Mouse (Mus musculus) right cerebral cortex, postnatal 14 days (tissue): ENCODE measurements around the gene Meig1.
A peak's percentile ranks its signal among the peaks of the same experiment; 100 is the strongest.
"Not testable (repeated sequence)": the region's sequence is repeated elsewhere in the genome, so short reads cannot be mapped to it uniquely, and the experiment has no call there.

ENCODE experiments used
- DNase-seq: peaks from one replicate; pipeline ENCODE4 v3.0.0; 2022

Gene Meig1

GRCm38 (mm10) chr2:3422548-3422947, at the start of gene Meig1:
Gene Meig1, minus strand, starts transcription at chr2:3422648.
- DNase-seq, result no peak

GRCm38 (mm10) chr2:3456590-3456989, 34.1 kb upstream of the Meig1 start:
- DNase-seq, result no peak

DNA sequence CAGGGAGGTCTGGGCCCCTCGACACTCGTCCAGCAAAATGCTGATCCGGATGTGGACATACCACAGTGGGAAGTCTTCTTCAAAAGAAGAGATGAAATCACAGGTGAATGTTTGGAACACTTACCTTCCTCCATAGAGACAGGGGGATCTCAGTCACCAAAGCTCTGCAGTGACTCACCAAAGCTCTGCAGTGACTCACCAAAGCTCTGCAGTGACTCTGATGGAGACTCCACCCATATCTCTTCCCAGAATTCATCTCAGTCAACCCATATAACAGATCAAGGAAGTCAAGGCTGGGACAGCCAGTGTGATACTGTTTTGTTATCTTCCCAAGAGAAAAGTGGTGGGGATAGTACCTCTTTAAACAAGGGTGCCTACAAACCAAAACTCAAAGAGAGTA, 30.6 kb upstream of the Meig1 start:
- DNase-seq, result no peak

DNA sequence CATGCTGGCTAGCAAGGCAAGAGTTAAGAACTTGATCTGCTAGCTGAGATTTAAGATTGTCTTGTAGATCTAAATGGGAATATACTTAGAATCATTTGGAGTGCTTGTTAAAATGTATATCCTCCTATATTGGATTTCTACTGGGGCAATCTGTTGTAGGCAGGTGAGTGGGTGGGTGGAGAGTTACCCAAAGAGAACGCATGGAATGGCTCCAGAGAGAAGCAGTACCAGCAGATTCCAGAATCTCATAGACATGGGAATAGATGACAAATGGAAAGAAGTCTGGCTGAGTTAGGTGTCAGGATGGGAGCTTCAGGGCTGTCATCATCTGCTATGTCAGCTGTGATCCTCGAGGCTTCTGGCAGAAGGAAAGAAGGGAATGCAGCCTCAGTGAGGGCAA, 27.0 kb upstream of the Meig1 start:
- no peak for DNase-seq

DNA sequence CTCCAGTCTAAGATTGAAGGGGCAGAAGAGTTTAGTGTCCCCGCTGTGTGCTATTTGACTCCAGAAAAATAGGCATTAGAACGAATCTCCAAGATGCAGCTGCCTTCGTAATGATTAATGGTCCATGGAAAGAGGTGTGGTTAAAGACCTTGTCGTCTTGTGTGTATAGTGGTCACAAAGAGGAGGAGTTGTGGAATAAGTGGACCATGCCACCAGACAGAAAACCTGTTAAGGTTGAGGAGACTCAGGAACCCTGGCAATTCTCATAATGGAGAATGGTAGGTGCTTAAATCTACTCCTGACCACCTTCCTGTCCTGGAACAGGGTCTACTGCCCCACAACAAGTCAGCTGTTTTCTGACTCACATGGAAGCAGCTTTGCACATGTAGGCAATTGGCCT, 23.5 kb upstream of the Meig1 start:
- no peak for DNase-seq

DNA sequence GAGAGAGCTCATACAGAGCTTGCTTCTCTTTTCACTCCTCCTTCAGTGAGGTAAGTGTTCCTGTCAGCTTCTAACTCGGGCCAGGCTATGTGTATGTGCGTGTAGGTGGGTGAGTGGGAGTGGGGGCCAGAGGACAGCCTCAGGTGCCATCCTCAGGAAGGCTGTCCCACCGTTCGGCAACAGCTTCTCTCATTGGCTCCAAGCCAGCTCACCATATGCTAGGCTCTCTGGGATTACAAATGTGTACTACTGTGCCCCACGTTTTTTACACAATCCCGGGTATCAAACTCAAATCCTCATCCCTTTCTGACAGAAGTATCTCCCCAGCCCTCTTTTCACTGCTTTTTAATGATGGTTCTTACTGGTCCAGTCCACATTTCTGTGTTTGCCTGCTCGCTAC, 21.8 kb upstream of the Meig1 start:
- peak; percentile 21 for DNase-seq

DNA sequence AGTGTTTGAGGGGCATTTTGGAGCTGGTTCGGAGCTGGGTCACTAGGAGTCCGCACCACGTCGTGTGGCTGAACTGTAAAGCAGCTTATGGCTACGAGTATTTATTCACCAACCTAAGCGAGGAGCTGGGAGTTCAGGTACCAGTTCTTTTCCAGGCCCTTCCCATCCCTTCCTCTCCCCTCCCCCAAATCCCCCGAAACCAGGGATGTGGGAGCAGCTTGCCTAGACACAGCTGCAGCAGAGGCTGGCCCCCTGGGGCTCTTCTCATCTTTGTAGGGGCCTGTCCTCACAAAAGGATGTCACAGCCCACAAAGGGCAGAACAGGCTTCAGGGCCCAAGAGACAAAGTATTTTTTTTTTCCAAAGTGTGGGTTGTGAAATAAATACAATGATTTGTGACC, 15.5 kb upstream of the Meig1 start:
- DNase-seq, result no peak

GRCm38 (mm10) chr2:3435369-3436061, 13.1 kb upstream of the Meig1 start:
- no peak for DNase-seq

DNA sequence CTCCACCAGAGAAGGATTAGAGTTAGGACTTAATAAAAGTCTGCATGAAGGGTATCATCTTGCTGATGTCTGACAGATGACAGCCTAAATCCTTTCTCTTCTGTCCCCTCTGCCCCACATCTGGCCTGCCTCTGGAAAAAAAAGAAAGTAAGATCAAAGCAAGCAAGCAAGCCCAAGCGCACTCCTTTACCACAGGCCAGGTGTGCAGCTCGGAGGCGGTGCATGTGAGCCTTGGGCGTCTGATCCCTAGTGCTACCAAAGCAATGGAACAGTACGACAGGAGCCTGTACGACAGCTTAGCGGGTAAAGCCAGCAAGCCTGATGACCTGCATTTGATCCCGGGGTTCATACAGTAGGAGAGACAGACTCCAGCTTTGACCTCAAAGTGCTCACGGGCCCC, 8.5 kb upstream of the Meig1 start:
- no peak for DNase-seq

DNA sequence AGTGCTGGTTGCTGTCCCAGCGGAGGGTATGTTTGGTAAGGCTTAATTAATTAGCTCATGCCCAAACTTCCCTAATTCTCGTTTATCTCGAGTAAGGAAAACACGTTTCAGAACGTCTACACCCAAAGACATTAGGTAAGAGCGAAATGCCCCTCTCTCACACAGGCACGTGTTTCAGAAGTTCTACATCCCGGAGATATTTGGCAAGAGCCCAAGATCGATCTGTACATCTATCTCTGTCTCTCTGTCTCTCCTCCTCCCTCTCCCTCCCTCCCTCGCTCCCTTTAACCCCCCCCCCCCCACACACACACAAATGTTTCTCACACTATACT, 2.1 kb upstream of the Meig1 start:
- no peak for DNase-seq

GRCm38 (mm10) chr2:3423841-3424578, 1.6 kb upstream of the Meig1 start, which contains the start of gene Dclre1c:
Gene Dclre1c, plus strand, starts transcription at chr2:3424131.
- DNase-seq, result peak; percentile 85

- DNase-seq, result no peak
These were observed 2.3 kb downstream of the Meig1 start for GRCm38 (mm10) chr2:3420157-3420556.

GRCm38 (mm10) chr2:3418883-3419431, 3.5 kb downstream of the Meig1 start:
- DNase-seq, result peak; percentile 97

GRCm38 (mm10) chr2:3415676-3416075, 6.8 kb downstream of the Meig1 start:
- DNase-seq, result no peak

DNA sequence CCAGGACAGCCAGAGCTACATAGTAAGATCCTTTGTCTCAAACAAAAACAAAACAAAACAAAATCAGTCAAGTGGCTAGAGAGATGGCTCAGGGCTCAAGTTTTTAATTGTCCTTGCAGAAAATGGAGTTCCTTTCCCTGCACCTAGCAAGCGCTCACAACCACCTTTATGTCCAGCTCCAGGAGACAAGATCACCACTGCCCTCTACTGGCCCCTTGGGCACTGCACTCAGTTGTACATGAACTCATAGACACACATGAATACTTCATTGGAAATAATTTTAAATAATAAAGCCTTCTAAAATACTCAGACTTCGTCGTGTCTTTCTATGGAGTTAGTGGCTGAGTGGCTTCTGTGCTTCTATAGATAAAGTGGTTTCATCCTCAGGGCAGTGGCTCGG, 8.2 kb downstream of the Meig1 start:
- peak; percentile 78 for DNase-seq

DNA sequence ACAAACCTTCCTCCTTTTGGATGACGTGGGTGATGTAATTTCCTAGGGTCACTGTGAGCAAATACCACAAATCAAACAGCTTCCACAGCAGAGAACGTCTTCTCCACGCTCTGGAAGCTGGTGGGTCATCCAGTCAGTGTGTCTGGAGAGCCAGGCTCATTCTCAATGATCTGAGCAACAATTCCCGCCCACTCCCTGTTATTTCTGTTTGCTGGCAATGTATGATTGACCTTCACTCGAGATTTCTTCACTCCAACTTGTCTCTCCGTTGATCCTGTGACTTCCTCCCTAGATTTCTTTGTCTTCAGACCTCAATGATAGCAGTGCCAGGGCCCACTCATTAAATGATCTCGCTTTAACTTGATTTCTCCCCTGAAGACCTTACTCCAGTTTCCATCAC, 14.7 kb downstream of the Meig1 start:
- no peak for DNase-seq

DNA sequence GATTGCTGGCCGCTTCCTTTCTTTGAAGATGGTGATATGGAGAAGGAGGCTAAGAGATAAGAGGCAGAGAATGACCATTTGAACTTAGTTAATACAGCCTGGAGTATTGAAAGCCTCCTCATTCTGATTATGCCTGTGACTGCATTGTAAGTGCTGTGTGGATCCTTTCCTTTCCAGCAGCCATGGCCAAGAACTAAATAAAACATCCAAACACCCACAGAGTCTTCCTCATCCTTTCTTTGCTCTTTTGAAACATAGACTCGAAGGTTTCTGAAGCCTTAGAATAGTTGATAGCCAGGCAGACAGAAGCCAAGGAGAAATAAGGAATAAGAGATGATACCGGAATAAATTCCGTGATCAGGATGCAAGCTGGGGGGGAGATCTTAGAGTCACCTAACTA, 16.5 kb downstream of the Meig1 start:
- DNase-seq, result no peak

GRCm38 (mm10) chr2:3397110-3397509, 25.3 kb downstream of the Meig1 start, which contains the start of gene Olah:
Gene Olah, minus strand, starts transcription at chr2:3397210.
- not testable (repeated sequence) for DNase-seq

DNA sequence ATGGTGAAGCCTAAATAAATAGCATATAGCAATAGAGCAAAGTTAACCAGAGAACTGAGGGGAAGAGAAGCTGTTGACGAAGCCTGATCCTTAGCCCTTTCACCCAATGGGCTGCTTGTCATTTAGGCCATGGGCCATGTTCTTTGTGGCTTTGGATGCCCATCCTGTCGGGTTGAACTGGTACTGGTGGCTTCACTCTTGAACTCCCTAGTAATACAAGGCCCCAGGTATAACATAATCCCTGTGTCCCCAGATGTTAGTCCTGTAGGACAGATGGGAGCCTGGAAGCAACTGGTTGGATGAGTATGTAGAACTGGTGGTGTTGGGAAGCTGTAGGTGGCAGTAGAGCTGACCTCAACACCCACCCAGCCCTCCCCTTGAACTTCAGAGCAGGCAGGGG, 30.5 kb downstream of the Meig1 start:
- DNase-seq, result no peak

DNA sequence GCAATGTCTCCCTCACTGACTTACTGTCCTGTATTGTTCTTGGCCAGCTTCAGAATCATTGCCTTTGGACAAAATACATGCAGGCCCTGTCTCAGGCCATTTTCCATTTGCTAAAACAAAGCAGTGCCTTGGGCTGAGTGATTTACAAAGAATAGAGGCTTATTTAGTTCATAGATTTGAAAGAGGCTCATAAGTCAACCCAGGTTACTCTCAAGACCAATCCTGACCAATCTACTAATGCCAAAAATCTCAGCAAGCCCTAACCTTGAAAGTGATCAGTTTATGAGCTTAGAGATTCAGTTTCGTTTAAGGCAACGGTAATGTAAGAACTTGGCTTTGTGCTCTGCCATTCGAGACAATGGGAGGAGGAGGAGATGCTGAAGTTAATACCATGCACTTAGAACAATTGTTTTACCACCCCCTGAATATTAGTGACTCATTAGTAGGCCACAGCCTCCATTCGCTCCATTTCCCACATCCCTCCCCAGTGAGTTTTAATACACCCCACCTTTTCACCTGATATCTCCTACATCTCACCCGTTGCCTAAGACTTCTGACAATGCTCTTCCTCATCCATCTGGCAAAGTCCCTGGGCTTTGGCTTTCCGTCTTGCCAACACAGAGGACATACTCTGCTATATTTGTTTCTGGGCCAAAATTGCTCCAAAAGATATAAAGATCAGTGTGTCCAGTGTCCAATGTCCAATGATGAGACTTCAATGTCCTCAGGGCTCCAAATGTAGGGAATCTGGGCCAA, 35.2 kb downstream of the Meig1 start:
- no peak for DNase-seq

DNA sequence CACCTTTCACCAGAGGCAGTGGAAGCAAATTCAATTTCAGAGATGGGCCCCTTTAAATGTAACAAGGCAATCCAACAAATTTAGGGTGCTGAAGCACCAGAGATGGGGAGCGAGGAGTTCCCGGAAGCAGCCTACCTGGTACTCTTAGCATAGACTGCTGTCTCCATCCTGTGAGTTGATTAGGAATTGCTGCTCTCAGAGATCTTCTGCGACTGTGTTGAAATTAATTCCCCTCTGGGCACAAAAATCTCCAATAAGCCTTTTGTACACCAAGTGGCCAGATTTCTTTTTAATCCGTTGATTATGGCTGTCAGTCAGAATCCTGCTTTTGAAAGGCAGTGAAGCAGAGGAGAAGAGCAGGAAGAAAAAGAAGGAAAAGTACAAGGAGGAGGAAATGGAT, 57.3 kb downstream of the Meig1 start:
- DNase-seq, result no peak

DNA sequence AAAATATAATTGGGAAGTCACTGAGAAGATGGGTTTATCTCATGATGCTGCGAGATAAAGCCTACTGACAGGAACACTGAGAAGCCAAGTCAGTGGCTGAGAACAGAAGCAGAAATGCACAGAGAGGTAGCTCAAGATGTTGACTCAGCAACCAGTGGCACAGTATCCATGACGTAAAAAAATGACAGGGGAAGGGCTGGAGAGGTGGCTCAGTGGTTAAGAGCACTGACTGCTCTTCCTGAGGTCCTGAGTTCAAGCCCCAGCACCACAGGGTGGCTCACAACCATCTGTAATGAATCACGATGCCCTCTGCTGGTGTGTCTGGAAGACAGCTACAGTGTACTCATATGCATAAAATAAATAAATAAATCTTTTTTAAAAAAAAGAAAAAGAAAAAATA, 61.4 kb downstream of the Meig1 start:
- no peak for DNase-seq
